Mouse (Mus musculus): ENCODE measurements at regions not wholly inside any gene's neighbourhood (a gene's known extent, or its start where the extent isn't known, plus 50 kb on each side); places are given as distances from the start of the nearest gene placed in this dataset.
"Not testable (repeated sequence)": the region's sequence is repeated elsewhere in the genome, so short reads cannot be mapped to it uniquely, and the experiment has no call there.

GRCm38 (mm10) chr1:16904690-16905089 is 811.6 kb upstream of the 4930444P10Rik start:
- no peaks in the 10 kb centered on the region for H3K4me1 ChIP-seq (replicated peaks; ENCODE audit: control insufficient read depth, insufficient read depth, low read length)
- no peak overlapping the region for H3K4me2 ChIP-seq (ENCODE audit: low read length)
- no peak overlapping the region for H3K9ac ChIP-seq (ENCODE audit: low read length)
- ATAC-seq (replicated peaks; ENCODE audit: low FRiP score, low TSS enrichment, low read depth) (no peak), DNase-seq (ENCODE audit: low spot score) (no peak)
- H3K27ac ChIP-seq (ENCODE audit: low read depth): no peak overlapping the region
- H3K27me3 ChIP-seq (replicated peaks; ENCODE audit: control insufficient read depth, insufficient read depth, low read length): no peaks in the 10 kb centered on the region
- no peak overlapping the region for H3K4me3 ChIP-seq (ENCODE audit: low read depth, low read length)
- no peaks in the 10 kb centered on the region for H3K36me3 ChIP-seq (ENCODE audit: control insufficient read depth, insufficient read depth, low read length)
- H3K9me3 ChIP-seq (ENCODE audit: control insufficient read depth, low read length): no peaks in the 10 kb centered on the region

- not testable (repeated sequence) for H3K9me3 ChIP-seq (ENCODE audit: control insufficient read depth, low read length); H3K36me3 ChIP-seq (ENCODE audit: control insufficient read depth, insufficient read depth, low read length); H3K9ac ChIP-seq (ENCODE audit: low read length); H3K27ac ChIP-seq (ENCODE audit: low read depth); DNase-seq (ENCODE audit: low spot score); H3K4me2 ChIP-seq (ENCODE audit: low read length); H3K4me1 ChIP-seq (replicated peaks; ENCODE audit: control insufficient read depth, insufficient read depth, low read length); ATAC-seq (replicated peaks; ENCODE audit: low FRiP score, low TSS enrichment, low read depth); H3K4me3 ChIP-seq (ENCODE audit: low read depth, low read length); H3K27me3 ChIP-seq (replicated peaks; ENCODE audit: control insufficient read depth, insufficient read depth, low read length)
- 74% methylated on average over 3 of the region's 3 CpGs for WGBS
Measured at GRCm38 (mm10) chr1:16868383-16868782, 775.3 kb upstream of the 4930444P10Rik start.

DNA sequence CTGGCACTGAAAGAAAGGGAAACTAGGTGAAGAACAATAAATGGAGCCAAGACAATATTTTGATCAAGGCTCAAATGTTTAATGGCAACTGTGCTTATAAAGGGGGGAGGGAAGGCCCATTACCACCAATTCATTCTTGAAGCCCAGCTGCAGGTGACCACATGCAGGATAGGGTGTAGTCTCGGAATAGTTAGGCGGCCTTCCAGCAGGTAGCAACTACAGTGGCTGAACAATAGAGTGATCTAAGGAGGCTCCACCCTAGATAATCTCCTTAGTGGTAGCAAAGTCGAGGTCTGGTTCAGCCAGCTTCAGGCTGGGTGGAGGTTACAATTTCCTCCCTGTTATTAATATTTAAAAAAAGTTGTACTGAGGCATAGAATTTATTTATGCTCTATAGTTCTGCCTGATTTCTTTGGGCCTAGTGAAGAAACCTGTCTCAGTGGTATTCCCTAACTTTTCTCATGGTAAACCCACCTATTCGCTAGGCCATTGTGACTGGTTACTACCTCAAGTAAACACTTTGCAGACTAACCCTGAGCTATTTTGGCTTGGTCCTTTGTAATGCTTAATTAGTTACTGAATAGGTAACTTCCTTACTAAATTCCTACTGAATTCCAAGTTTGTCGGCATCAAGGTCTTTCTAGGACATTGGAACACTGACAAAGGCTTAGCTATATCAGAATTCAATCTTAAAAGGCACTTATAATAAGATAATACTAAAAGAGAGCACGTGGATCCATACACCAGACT is 774.1 kb upstream of the 4930444P10Rik start:
- not testable (repeated sequence) for H3K4me3 ChIP-seq (ENCODE audit: low read depth, low read length); H3K36me3 ChIP-seq (ENCODE audit: control insufficient read depth, insufficient read depth, low read length); DNase-seq (ENCODE audit: low spot score); H3K9me3 ChIP-seq (ENCODE audit: control insufficient read depth, low read length); H3K4me2 ChIP-seq (ENCODE audit: low read length); ATAC-seq (replicated peaks; ENCODE audit: low FRiP score, low TSS enrichment, low read depth); H3K4me1 ChIP-seq (replicated peaks; ENCODE audit: control insufficient read depth, insufficient read depth, low read length); H3K27me3 ChIP-seq (replicated peaks; ENCODE audit: control insufficient read depth, insufficient read depth, low read length); H3K27ac ChIP-seq (ENCODE audit: low read depth); H3K9ac ChIP-seq (ENCODE audit: low read length)
- 82% methylated on average over 6 of the region's 6 CpGs for WGBS

- no peaks in the 10 kb centered on the region for H3K4me1 ChIP-seq (replicated peaks; ENCODE audit: control insufficient read depth, insufficient read depth, low read length)
- H3K9ac ChIP-seq (ENCODE audit: low read length): no peak overlapping the region
- ATAC-seq (replicated peaks; ENCODE audit: low FRiP score, low TSS enrichment, low read depth) (no peak), DNase-seq (ENCODE audit: low spot score) (no peak)
- H3K27ac ChIP-seq (ENCODE audit: low read depth): no peak overlapping the region
- H3K9me3 ChIP-seq (ENCODE audit: control insufficient read depth, low read length): no peaks in the 10 kb centered on the region
- no peak overlapping the region for H3K4me3 ChIP-seq (ENCODE audit: low read depth, low read length)
- H3K27me3 ChIP-seq (replicated peaks; ENCODE audit: control insufficient read depth, insufficient read depth, low read length): no peaks in the 10 kb centered on the region
- no peaks in the 10 kb centered on the region for H3K36me3 ChIP-seq (ENCODE audit: control insufficient read depth, insufficient read depth, low read length)
- no peak overlapping the region for H3K4me2 ChIP-seq (ENCODE audit: low read length)
Measured at GRCm38 (mm10) chr1:16837111-16837510, 744.0 kb upstream of the 4930444P10Rik start.

DNA sequence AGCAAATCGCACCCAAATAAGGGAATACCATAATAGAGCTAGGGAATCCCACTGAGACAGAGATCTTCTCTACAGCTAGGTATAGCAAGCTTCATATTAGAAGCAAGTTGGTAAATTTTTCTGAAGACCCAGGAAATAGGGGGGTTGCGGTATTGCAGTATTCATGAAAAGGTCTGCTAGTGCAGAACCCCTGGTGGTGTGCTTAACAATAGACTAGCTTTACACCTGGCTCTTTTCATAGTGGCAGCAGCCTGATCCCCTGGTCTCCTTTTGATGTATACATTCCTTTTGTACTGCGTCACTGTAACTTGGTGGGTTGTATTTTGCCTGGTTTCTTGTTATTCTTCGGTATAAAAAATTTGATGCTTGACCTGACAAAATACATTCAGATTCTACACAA is 731.6 kb upstream of the 4930444P10Rik start:
- H3K9ac ChIP-seq (ENCODE audit: low read length); H3K4me2 ChIP-seq (ENCODE audit: low read length); DNase-seq (ENCODE audit: low spot score); H3K36me3 ChIP-seq (ENCODE audit: control insufficient read depth, insufficient read depth, low read length); ATAC-seq (replicated peaks; ENCODE audit: low FRiP score, low TSS enrichment, low read depth); H3K9me3 ChIP-seq (ENCODE audit: control insufficient read depth, low read length); H3K4me3 ChIP-seq (ENCODE audit: low read depth, low read length); H3K4me1 ChIP-seq (replicated peaks; ENCODE audit: control insufficient read depth, insufficient read depth, low read length); H3K27ac ChIP-seq (ENCODE audit: low read depth); H3K27me3 ChIP-seq (replicated peaks; ENCODE audit: control insufficient read depth, insufficient read depth, low read length): not testable (repeated sequence)
- WGBS: 69% methylated on average over 4 of the region's 4 CpGs

DNA sequence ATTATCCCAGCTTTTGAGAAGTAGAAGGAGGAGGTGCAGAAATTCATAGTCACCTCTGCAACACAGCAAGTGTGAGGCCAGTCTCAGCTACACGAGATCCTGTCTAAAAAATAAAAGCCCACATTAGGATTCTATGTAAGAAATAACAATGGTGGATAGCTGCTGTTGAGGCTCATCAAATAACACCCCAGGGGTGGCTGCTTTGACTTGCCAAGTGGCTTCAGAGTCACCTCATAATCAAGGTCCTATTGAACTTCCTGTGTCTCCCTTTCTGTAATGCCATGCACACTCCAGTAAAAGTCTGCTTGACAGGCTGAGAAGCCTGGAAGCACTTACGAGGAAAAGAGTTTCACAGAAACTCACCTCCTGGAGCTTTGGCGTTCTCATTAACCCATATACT is 730.9 kb upstream of the 4930444P10Rik start:
- no peak for ATAC-seq (replicated peaks; ENCODE audit: low FRiP score, low TSS enrichment, low read depth)
- Histone ChIP-seq H3K4me2 (ENCODE audit: low read length) (no peak overlapping the region), H3K4me3 (ENCODE audit: low read depth, low read length) (no peak overlapping the region), H3K4me1 (replicated peaks; ENCODE audit: control insufficient read depth, insufficient read depth, low read length) (no peaks in the 10 kb centered on the region), H3K27ac (ENCODE audit: low read depth) (no peak overlapping the region), H3K9ac (ENCODE audit: low read length) (no peak overlapping the region), H3K36me3 (ENCODE audit: control insufficient read depth, insufficient read depth, low read length) (no peaks in the 10 kb centered on the region), H3K9me3 (ENCODE audit: control insufficient read depth, low read length) (no peaks in the 10 kb centered on the region), H3K27me3 (replicated peaks; ENCODE audit: control insufficient read depth, insufficient read depth, low read length) (no peaks in the 10 kb centered on the region)
- WGBS: 64% methylated on average over 3 of the region's 3 CpGs
- DNase-seq (ENCODE audit: low spot score): no peak

- H3K9ac ChIP-seq (ENCODE audit: low read length): no peak overlapping the region
- no peaks in the 10 kb centered on the region for H3K27me3 ChIP-seq (replicated peaks; ENCODE audit: control insufficient read depth, insufficient read depth, low read length)
- H3K4me3 ChIP-seq (ENCODE audit: low read depth, low read length): no peak overlapping the region
- no peak for DNase-seq (ENCODE audit: low spot score)
- H3K4me2 ChIP-seq (ENCODE audit: low read length): no peak overlapping the region
- H3K9me3 ChIP-seq (ENCODE audit: control insufficient read depth, low read length): no peaks in the 10 kb centered on the region
- no peaks in the 10 kb centered on the region for H3K36me3 ChIP-seq (ENCODE audit: control insufficient read depth, insufficient read depth, low read length)
- 49% methylated on average over 2 of the region's 2 CpGs for WGBS
- H3K4me1 ChIP-seq (replicated peaks; ENCODE audit: control insufficient read depth, insufficient read depth, low read length): no peaks in the 10 kb centered on the region
- ATAC-seq (replicated peaks; ENCODE audit: low FRiP score, low TSS enrichment, low read depth): no peak
- no peak overlapping the region for H3K27ac ChIP-seq (ENCODE audit: low read depth)
Measured at GRCm38 (mm10) chr1:16821186-16821585, 728.1 kb upstream of the 4930444P10Rik start.

GRCm38 (mm10) chr1:16816572-16816971 is 723.4 kb upstream of the 4930444P10Rik start:
- 93% methylated on average over 7 of the region's 7 CpGs for WGBS
- no peaks in the 10 kb centered on the region for H3K9me3 ChIP-seq (ENCODE audit: control insufficient read depth, low read length)
- H3K4me3 ChIP-seq (ENCODE audit: low read depth, low read length): no peak overlapping the region
- no peaks in the 10 kb centered on the region for H3K36me3 ChIP-seq (ENCODE audit: control insufficient read depth, insufficient read depth, low read length)
- ATAC-seq (replicated peaks; ENCODE audit: low FRiP score, low TSS enrichment, low read depth): no peak
- no peak for DNase-seq (ENCODE audit: low spot score)
- H3K27me3 ChIP-seq (replicated peaks; ENCODE audit: control insufficient read depth, insufficient read depth, low read length): no peaks in the 10 kb centered on the region
- H3K4me2 ChIP-seq (ENCODE audit: low read length): no peak overlapping the region
- H3K9ac ChIP-seq (ENCODE audit: low read length): no peak overlapping the region
- H3K27ac ChIP-seq (ENCODE audit: low read depth): no peak overlapping the region
- no peaks in the 10 kb centered on the region for H3K4me1 ChIP-seq (replicated peaks; ENCODE audit: control insufficient read depth, insufficient read depth, low read length)

GRCm38 (mm10) chr1:16815731-16816130 is 722.6 kb upstream of the 4930444P10Rik start:
- Histone ChIP-seq H3K27ac (ENCODE audit: low read depth) (no peak overlapping the region), H3K4me1 (replicated peaks; ENCODE audit: control insufficient read depth, insufficient read depth, low read length) (no peaks in the 10 kb centered on the region), H3K36me3 (ENCODE audit: control insufficient read depth, insufficient read depth, low read length) (no peaks in the 10 kb centered on the region), H3K27me3 (replicated peaks; ENCODE audit: control insufficient read depth, insufficient read depth, low read length) (no peaks in the 10 kb centered on the region), H3K9me3 (ENCODE audit: control insufficient read depth, low read length) (no peaks in the 10 kb centered on the region), H3K9ac (ENCODE audit: low read length) (no peak overlapping the region), H3K4me2 (ENCODE audit: low read length) (no peak overlapping the region), H3K4me3 (ENCODE audit: low read depth, low read length) (no peak overlapping the region)
- DNase-seq (ENCODE audit: low spot score) (no peak), ATAC-seq (replicated peaks; ENCODE audit: low FRiP score, low TSS enrichment, low read depth) (no peak)
